Mouse (Mus musculus) left cerebral cortex, adult 9 months (tissue): ENCODE measurements around the gene Churc1.
A peak's percentile ranks its signal among the peaks of the same experiment; 100 is the strongest.

Experiments used
- DNase-seq, 2 experiments: peaks; one replicate each; pipeline ENCODE4 v3.0.0; 2022; ENCODE audit warnings: low spot score in 2 of 2

Gene Churc1

DNA sequence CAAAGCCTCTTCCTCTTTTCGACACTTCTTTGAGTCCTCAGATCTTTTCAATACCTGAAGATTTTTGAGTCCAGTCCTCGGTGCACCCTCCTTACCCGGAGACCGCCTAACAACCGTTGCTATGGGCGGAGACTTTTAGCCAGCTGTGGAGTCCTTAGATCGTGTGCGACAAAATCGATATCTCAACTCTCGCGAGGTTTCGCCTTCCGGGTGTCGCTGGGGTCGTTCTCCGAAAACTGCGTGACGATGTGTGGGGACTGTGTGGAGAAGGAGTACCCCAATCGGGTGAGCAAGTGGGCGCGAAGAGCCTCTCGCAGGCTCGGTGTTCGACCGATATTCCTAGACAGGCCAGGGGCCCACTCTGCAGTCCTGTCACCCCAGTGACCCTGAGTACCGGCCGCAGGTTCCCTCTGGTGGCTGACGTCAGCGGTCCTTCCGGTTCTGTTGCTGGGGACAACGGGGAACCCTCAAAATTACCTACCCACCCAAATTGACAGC is at the start of gene Churc1, which contains the start of gene Fntb:
TSS of gene Churc1 (plus strand) at position 185 of the 498 bp plus-strand sequence.
TSS of gene Fntb (plus strand) at position 236 of the 498 bp plus-strand sequence.
- DNase-seq, result peak; percentile 81 to 88

GRCm38 (mm10) chr12:76718384-76718783 is 47.0 kb upstream of the Churc1 start:
- DNase-seq, result no peak

DNA sequence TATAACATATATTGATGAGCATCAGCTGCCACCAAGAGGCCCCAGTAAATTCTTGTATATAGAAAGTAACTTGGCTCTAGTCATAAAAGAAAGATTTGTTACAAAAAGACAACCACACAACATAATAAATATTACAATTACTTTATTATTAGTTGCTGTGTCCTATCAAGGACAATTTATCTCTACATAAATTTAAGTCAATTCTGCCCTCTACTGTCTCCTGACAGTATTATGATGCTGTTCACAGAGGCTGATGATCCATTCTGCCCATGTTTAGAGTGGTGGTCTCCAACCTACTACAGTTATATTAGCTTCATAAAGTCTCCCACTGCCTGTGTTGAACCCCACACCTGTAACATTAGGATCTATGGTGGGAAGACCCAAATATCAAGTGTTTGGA is 44.8 kb upstream of the Churc1 start:
- peak in 1 of 2 experiments; percentile 1 for DNase-seq

DNA sequence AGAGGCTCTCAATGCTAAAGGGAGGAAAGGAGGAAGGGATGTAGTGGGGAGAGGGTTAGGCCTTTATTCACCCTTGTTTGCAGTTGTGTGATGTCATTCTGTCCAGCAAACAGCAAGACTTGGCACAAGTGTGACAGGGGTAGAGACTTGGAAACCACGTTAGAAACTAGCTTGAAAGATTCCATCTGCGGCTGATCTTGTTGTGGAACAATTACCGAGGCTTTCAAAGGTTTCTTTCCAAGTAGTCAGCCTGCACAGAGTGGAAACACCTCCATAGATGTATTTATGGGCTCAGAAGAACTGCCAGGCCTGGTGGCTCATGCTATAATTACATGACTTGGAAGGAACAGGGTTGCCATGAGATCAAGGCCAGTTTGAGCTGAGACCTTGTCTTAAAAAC is 43.3 kb upstream of the Churc1 start:
- peak in 1 of 2 experiments; percentile 2 for DNase-seq

DNA sequence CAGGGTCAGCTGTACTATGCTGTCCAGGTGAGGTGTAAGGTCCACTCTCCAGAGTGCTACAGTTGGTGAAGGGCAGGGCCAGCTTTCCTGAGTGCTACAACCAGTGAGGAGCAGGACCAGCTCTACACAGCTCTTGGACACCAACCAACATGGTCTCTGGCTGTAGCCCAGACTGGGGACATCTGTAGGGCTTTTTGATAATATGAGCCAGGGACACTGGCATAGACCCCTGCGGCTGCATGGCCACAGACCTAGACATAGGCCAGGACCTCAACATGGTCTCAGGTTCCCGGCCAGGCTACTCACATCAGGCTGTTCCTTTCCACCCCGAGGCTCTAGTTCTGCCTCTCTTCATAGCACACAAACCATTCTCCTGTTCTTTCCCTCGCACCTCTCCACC is 37.4 kb upstream of the Churc1 start:
- DNase-seq, result no peak

- DNase-seq, result no peak
Measured at GRCm38 (mm10) chr12:76750866-76751459, 14.4 kb upstream of the Churc1 start.

GRCm38 (mm10) chr12:76752652-76753318 is 12.6 kb upstream of the Churc1 start:
- DNase-seq, result peak in 1 of 2 experiments; percentile 76

- peak in 1 of 2 experiments; percentile 14 for DNase-seq
Measured at GRCm38 (mm10) chr12:76765901-76766630, 728 bp downstream of the Churc1 start.

- DNase-seq, result no peak
Measured at GRCm38 (mm10) chr12:76770841-76771500, 5.6 kb downstream of the Churc1 start.

GRCm38 (mm10) chr12:76771540-76771939 is 6.2 kb downstream of the Churc1 start:
- DNase-seq, result no peak

GRCm38 (mm10) chr12:76774652-76775051 is 9.3 kb downstream of the Churc1 start:
- DNase-seq, result no peak

GRCm38 (mm10) chr12:76775132-76775531 is 9.8 kb downstream of the Churc1 start:
- no peak for DNase-seq

- no peak for DNase-seq
Measured at GRCm38 (mm10) chr12:76776898-76777297, 11.6 kb downstream of the Churc1 start.

GRCm38 (mm10) chr12:76777845-76778244 is 12.5 kb downstream of the Churc1 start:
- DNase-seq, result no peak

DNA sequence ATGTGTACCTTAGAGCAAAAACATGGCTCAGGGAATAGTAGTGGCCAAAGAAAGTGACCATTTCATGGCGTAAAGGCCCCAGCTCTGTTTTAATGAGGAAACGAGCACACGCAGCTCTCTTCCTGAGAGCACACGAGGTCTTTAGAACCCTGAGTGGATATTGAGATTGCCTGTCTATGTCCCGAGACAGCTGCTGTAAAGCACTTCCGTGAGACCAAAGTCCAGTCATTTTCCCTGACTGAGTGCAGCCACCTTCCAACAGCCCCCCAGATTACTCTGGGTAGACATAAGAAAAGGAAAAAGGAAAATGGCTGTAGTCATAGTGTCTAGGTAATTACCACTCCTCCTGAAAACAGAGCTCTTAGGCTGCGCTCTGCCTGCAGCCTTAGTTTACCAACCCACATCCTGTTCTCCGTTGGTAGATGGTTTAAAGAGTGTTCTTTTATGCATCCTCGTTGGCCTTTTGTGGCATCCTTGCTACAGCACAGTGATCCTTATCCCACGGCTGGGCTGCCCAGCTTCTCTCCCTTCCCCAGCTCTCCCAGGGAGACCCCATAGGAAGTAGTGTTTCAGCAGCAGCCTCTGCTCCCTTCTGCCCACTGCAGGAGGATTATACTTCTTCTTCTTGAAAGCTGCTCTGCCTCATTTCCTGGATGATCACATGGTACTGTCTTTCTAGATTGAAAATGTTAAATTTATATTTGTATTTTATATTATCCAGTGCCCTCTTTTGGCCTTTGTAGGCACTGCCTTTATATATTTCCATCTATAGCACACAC is 13.2 kb downstream of the Churc1 start:
- DNase-seq, result no peak

DNA sequence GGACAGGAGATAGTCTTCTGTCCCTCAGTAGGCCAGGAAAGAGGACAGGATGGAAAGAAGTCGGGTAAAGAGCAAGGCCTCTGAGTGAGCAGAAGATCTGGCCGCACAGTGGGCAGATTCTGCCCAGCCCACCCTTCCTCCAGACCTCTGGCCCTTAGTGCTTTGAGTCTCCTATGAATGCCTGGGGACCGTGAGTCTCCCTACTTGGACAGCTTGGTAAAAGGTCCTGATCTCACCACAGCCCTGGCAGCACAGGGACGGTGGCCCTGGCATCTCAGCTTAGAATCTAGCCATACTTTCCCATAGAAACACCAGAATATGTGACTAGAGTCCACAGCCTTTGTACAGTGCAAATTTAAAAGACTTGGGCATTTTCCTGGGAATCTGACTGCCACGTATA is 14.6 kb downstream of the Churc1 start:
- no peak for DNase-seq

- DNase-seq, result no peak
Measured at GRCm38 (mm10) chr12:76780639-76781468, 15.5 kb downstream of the Churc1 start.

DNA sequence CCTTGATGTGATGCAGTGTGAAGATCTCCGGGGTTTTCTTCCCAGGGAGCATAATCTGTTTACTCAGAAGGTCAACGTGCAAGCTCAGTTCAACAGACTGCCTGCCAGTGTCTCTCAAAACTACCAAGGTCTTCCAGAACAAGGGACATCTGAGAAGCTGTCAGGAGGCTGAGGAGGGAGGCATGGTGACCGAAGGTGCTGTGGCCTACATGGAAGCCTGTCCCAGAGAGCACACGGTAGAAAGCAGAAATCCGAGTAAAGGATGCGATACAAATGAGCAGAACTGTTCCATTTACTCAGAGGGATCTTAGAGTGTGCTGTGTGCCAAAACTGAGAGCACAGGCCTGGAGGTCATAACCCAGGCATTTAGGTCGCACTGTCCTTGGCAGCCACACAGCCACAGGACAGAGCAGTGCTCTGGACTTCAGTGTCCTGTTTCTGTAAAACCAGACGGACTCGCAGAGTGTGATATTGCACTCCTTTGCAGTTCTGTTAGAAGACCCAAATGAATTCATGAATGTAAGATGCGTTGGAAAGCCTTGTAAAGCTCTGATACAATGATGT is 18.8 kb downstream of the Churc1 start:
- no peak for DNase-seq

DNA sequence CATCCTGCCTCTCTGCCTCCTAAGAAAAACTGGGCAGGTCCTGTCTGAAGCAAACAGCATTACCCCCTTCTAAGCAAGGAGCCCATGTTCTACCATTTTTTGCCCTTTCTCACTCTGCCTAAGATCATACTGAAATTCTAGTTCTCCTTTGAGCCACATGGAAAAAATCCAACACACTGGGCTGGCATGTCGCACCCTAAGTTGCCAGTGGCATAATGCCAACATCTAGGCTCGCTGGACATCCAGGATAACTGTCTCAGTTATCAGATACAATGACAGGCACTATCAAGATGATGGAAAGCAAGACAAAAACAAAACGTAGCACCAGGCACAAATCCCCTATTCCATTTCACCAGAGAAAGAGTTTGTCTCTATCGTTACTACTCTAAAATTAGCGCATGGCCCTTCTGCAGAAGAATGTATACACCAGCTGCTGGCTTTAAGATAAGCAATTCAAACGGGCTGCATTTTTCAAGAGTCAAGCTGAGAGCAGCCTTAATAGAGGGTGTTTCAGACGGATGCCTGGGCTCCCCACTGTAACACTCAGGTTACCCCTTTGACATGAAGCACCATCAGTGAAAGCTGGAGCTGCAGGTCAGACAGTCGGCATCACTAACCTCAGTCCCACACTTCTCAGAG is 25.2 kb downstream of the Churc1 start:
- DNase-seq, result no peak
